Mouse (Mus musculus) CD4-positive, CD25-positive, alpha-beta regulatory T cell, adult 4 months (primary cell): Measurements from ENCODE around the gene Casp2. TPM values are rescaled to one million over a fixed set of nuclear protein-coding genes. Genes with fewer than 3 reads are reported as not detected.

Experiments
- ATAC-seq: one replicate; pipeline ENCODE4 v1.8.0; 2017
- polyA plus RNA-seq, 2 experiments: library from polyadenylated mRNA; unstranded; fragments of 100-300 nt; shearing (Covaris generic); gene quantifications; one replicate each; pipeline ENCODE4 v1.2.1; 2017

Casp2 gene
- polyA plus RNA-seq, 2 experiments from 2014 or later = 46.4 to 72.8 TPM

GRCm38 (mm10) chr6:42282865-42283528, 18.2 kb downstream of the Casp2 start:
- no peak for ATAC-seq

GRCm38 (mm10) chr6:42286448-42286847, 21.7 kb downstream of the Casp2 start, which contains the start of gene Clcn1:
TSS of gene Clcn1 (plus strand) at chr6:42286685.
- no peak for ATAC-seq

GRCm38 (mm10) chr6:42287562-42287961, 22.8 kb downstream of the Casp2 start:
- ATAC-seq = no peak

GRCm38 (mm10) chr6:42293327-42293726, 28.5 kb downstream of the Casp2 start:
- ATAC-seq = no peak

DNA sequence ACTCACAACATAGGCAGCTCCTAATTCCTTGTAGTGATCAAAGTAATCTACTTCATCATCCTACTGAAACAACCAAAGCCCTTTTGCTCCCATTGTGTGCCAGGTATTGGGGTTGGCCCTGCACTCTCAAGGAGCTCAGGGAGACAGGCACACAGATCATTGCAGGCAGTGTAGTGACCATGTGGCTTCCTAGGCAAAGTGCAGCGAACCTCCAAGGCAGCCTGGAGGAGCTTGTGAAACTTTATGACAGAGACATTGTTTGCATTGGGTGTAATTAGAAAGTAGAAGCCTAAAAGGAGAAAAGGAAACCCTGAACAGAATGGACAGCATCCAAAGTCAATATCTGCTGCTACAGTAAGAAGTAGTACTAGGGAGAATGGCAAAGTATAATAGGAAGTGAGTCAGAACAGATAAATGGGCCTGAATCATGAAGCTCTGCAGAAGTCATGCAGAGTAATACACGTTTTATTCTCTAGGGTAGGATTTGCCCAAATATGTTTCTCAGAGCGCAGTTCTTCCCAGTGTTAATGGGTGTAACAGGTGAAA, 30.8 kb downstream of the Casp2 start:
- ATAC-seq = no peak

DNA sequence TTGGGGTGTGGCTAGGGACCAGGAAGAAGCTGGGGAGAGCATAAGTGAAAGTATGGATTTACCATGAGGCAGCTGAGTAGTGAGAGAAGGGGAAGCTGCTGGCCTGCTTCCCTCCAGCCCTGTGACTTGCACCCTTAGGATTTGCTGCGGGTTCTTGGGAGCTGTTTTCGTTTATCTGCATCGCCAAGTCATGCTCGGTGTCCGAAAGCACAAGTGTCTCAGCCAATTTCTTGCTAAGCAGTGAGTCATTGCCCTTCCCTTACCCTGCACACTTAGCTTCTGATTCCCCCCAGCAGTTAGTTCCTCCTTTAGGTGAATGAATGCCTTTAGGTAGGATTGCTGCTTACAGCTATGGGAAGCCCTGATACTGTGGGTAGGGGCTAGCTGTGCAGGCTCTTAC, 34.6 kb downstream of the Casp2 start:
- no peak for ATAC-seq

- ATAC-seq = no peak
Observed at GRCm38 (mm10) chr6:42309816-42310378, 45.1 kb downstream of the Casp2 start.

- no peak for ATAC-seq
Observed at GRCm38 (mm10) chr6:42310427-42311053, 45.8 kb downstream of the Casp2 start.

GRCm38 (mm10) chr6:42318293-42318692, 53.5 kb downstream of the Casp2 start:
- no peak for ATAC-seq

- ATAC-seq = no peak
Observed at GRCm38 (mm10) chr6:42323371-42324066, 58.7 kb downstream of the Casp2 start.

- peak; percentile 27 for ATAC-seq
Observed at GRCm38 (mm10) chr6:42324067-42324481, 59.3 kb downstream of the Casp2 start.

DNA sequence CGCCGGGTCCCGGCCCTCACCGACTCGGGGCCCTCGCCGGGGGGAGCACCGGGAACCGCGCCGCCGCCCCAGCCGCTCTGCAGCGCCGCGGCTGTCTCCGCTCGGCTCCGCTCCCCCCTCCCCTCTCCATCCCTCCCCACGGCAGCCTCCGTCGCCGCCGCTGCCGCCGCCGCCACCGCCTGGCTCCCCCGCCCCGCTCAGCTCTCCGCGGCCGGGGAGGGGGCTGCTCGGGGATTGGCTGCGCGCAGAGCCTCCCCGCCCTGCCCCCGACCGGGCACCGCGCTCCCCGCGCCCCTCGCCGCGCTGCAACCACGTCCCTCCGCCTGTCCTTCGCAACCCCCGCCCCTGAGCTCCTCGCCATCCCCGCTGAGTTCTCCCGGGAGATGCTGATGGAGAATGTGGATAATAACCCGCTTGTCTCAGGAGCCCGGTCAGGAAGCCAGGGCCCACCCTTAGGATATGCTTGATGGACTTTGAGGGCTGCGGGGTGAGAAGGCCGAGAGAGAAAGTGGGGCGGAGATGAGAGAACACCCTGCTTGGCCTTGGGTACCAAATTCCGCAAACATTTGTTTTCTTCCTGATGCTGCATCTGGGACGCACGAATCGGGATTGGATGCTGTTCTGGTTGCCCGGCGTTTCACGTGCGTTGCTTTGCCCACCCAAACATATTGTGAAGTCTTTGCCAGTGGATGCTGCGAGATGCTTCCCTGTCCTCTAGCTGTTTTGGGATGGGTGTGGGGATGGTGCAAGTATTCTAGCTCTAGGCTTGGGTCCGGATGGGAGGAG, 59.9 kb downstream of the Casp2 start, which contains the start of gene Fam131b:
TSS of gene Fam131b (minus strand) at position 162 of the 786 bp plus-strand sequence.
- ATAC-seq = peak; percentile 61

DNA sequence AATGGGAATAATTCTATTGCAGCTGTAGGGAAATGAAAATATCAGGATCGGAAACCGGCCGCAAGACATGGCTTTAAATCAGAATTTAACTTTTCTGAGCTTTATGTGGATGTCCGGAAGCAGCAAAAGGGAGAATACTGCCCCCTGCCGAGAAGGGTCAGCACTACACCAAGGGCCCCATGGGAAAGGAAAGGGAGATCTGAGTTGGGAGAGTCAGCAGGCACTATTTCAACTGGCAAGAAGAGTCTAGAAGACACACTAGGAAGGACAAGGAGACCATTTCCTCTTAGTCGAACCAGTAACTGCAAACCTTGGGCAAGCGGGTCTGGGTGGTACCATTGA, 60.5 kb downstream of the Casp2 start:
- peak; percentile 86 for ATAC-seq

DNA sequence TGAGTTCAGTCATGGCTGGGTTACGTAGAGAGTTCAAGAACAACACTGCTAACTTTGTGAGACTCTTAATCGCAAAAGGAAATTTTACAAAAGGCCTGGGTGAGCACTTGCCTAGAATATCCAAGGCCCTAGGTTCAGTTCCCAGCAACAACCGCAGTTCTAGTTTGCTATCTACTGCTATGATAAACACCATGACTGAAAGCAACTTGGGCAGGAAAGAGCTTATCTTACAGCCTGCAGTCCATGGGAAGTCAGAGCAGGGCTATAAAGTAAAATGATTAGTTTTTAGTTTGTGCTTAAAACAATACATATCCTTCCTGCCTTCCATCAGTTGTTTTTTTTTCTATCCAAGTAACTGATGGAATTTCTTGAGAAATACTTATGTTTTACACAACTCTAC, 61.7 kb downstream of the Casp2 start:
- ATAC-seq = no peak

GRCm38 (mm10) chr6:42328757-42329156, 64.0 kb downstream of the Casp2 start:
- no peak for ATAC-seq

GRCm38 (mm10) chr6:42330216-42330615, 65.4 kb downstream of the Casp2 start:
- no peak for ATAC-seq

DNA sequence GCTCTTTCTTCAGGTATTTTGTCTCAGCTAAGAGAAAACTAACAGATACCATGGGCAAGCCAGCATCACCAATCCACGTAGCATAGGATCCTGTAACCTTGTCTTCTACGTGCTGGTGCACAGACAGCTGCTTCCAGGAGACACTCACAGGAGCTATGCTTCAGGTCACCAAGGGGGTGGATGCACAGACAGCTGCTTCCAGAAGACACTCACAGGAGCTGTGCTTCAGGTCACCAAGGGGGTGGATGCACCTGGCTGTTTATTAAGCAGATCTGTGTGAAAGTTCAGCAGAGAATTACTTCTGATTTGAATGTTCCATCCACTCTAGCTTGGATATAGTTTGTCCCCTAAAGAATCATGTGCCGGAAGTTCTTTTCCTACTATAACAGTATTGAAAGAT, 66.2 kb downstream of the Casp2 start:
- no peak for ATAC-seq

Other genes with a start within 250 kb of the Casp2 start
- gene Sva, start 226.6 kb upstream of the Casp2 start, polyA plus RNA-seq = not detected
- gene Tas2r139, start 124.0 kb upstream of the Casp2 start, polyA plus RNA-seq = not detected
- gene Tas2r144, start 49.7 kb upstream of the Casp2 start, polyA plus RNA-seq = not detected
- gene Gstk1, start 19.1 kb upstream of the Casp2 start, polyA plus RNA-seq = 1 to 10 TPM; 4.9 to 7.9 TPM
- not detected for gene Tmem139, start 3.0 kb upstream of the Casp2 start, polyA plus RNA-seq
- gene Clcn1, start 21.7 kb downstream of the Casp2 start, polyA plus RNA-seq = not detected
- not detected for gene Fam131b, start 59.7 kb downstream of the Casp2 start, polyA plus RNA-seq
- 10 to 100 TPM; 37.2 to 50.6 TPM for gene Zyx, start 84.6 kb downstream of the Casp2 start, polyA plus RNA-seq
- gene Epha1, start 108.3 kb downstream of the Casp2 start, polyA plus RNA-seq = 1 to 10 TPM in 1 of 2 experiments, under 1 TPM in 1; 0.98 to 1.2 TPM
- not detected for gene Tas2r143, start 135.3 kb downstream of the Casp2 start, polyA plus RNA-seq
- not detected for gene Tas2r135, start 140.4 kb downstream of the Casp2 start, polyA plus RNA-seq
- gene Tas2r126, start 169.6 kb downstream of the Casp2 start, polyA plus RNA-seq = not detected
- not detected for gene Olfr458, start 200.2 kb downstream of the Casp2 start, polyA plus RNA-seq
- gene Olfr457, start 211.3 kb downstream of the Casp2 start, polyA plus RNA-seq = under 1 TPM in 1 of 2 experiments, not detected in 1; 0.42 TPM
- not detected for gene Olfr456, start 222.2 kb downstream of the Casp2 start, polyA plus RNA-seq